Mouse (Mus musculus) granulocyte monocyte progenitor cell, adult 5-6 weeks (primary cell): ENCODE measurements at regions not wholly inside any gene's neighbourhood (a gene's known extent, or its start where the extent isn't known, plus 50 kb on each side); places are given as distances from the start of the nearest gene placed in this dataset.

Experiments used
- ATAC-seq: replicated peaks from 2 replicates; pipeline ENCODE4 v1.8.0; 2016; ENCODE audit warnings: mild to moderate bottlenecking, moderate TSS enrichment, inconsistent platforms; ENCODE audit not compliant: poor library complexity, severe bottlenecking

DNA sequence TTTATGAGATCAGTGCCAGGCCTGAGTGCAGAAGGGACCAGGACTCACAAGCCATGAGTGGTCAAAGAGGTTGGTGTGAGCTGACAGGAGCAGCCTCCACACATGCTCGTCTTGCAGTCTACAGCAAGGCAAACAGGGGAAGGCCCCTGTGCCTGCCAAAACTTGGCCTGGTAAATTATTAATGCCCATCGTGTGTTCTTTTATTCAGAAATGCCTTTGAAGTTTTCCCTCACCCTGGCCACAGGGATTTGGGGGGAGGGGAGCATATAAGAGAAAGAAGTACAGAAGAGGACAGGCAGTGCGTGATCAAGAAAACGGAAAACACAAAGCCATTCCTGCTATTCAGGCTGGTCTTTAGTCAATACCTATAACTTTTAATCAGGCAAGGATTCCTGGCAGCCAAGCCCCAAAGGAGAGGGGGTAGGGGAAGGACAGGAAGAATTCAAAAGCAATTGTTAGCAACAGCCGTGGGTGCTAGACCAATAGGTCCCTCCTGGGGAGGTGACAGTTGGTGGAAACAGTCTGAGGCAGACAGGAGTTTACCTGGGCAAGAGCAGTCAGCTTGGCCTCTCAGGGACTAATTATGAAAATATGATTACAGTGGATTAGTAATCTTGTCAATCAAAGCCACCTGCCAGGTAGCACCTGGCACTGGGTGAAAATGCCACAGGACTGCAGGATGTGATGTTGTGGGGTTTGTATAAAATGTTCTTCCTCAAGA is 357.4 kb upstream of the Rack1 start:
- ATAC-seq, result no peak

- ATAC-seq, result no peak
Observed at GRCm38 (mm10) chr11:48436712-48437111, 363.4 kb upstream of the Rack1 start.

- ATAC-seq, result no peak
Observed at GRCm38 (mm10) chr11:48431316-48431715, 368.8 kb upstream of the Rack1 start.

GRCm38 (mm10) chr11:48427423-48427822 is 372.7 kb upstream of the Rack1 start:
- ATAC-seq, result no peak

DNA sequence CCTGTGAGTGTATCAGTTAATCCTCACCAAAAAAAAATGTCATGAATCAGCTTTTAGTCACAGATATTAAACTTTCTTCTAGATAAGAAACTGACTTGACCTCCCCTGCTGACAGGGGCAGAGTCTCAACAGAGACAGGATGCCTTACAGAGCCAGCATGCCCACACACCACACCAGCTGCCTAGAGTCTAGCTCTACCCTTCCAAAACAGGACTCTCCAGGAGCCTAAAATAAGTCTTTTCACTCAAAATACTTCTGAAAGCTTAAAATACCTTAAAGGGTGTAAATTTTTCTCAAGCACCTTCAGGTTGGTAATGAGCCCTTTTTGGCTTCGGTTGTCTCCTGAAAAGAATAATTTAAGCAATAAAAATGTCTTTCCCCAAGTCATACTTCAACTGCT is 373.7 kb upstream of the Rack1 start:
- no peak for ATAC-seq

GRCm38 (mm10) chr11:48418066-48418756 is 381.9 kb upstream of the Rack1 start:
- ATAC-seq, result no peak

DNA sequence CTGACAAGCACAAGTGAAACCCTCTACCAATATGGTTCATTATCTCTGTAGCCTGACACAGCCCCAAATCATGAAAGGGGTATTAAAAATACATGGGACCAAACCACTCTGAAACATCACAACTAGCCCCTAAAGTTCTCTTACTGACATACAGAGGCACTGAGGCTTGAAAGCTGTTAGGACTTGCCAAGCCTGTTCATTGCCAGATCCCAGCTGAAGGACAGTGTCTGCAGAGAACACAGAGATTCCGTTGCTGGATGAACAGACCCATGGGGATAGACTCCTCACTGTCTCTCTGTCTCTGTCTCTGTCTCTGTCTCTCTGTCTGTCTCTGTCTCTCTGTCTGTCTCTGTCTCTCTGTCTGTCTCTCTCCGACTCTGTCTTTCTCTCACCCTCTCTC is 382.5 kb upstream of the Rack1 start:
- ATAC-seq, result no peak

DNA sequence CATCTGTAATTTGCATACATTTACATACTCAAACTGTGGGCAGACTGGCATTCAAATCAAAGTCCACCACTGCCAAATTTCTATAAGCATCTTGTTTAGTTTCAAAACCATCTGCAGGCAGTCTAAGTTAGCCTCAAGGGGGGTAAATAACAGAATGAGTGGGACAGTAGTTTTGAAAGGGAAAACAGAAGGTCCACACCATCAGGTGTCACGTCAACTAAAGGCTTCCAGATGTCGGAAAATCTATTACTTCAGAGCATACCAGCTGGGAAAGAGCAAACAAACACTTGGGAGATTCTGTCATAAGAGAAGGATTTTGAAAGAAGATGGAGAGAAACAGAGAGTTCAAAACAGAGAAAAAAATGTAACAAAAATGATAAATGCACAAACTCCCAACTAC is 402.1 kb upstream of the Rack1 start:
- ATAC-seq, result no peak

GRCm38 (mm10) chr11:48381489-48381888 is 392.7 kb upstream of the Sgcd start:
- no peak for ATAC-seq

GRCm38 (mm10) chr11:48378044-48378443 is 389.3 kb upstream of the Sgcd start:
- ATAC-seq, result no peak

GRCm38 (mm10) chr11:48377269-48377668 is 388.5 kb upstream of the Sgcd start:
- no peak for ATAC-seq

DNA sequence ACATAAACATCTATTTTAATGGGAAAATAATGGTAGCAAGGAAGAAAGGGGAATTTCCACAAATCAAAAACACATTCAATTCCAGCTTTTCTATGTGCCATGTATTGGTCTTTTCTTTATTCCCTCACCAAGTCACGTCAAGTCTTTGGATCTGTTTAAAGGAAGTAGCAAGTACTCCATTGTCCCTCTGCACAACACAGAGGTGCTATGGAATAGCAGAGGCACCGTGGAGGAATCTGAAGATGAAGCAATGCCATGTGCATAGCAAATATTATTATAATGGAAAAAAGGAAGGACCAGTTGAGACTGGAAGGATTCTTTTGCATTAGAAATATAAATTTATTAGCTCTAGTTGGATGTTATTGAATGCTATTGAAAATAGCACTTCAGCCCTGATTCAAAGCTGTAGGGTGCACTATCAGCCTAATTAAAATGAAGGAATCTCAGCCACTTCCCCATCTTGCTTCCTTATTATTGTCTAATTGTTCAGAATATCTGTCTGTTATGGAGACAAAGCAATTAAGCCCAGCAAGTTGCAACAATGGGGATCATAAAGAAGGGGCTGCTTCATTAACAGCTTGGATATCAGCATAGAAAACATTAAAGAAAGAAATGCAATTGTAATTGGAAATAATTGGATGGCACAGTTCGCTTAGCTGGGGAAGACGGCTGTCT is 362.7 kb upstream of the Sgcd start:
- no peak for ATAC-seq

GRCm38 (mm10) chr11:48314500-48314899 is 325.7 kb upstream of the Sgcd start:
- no peak for ATAC-seq

DNA sequence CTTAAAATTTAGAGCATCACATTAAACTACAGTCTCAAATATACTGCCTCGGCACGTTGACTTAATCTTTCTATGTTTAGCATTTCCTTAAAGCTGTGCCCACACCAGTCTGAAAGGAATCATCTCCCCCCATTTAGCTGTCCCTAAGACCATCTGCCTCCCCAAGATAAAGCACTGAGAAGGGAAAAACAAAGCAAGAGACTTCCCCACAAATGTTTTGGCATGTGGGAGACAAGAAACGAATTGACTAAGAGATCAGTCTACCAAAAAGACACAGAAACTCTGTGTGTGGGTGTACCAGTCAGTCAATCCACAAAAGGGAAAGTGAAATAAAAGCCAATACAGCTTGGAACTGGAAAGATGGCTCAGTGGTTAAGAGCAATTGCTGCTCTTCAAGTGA is 306.6 kb upstream of the Sgcd start:
- no peak for ATAC-seq

GRCm38 (mm10) chr11:48262492-48262891 is 273.7 kb upstream of the Sgcd start:
- no peak for ATAC-seq

DNA sequence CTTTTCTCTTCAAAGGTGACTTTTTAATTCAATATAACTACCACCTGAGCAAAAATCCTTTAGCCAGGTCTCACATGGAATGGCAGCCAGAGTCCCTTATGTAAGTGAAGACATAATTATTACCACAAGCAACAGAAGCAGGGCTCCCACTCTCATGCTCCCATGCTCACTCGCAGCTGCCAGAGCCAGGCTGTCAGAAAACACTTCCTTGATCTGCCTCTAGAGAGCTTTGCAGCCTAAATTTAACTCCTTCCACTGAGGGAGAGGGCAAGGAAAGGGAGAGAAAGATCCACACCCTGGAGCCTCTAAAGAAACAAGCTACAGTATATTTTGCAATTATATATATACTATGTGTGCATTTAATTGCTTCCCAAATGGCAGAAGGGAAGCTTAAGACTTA is 272.3 kb upstream of the Sgcd start:
- no peak for ATAC-seq

- ATAC-seq, result no peak
Observed at GRCm38 (mm10) chr11:48250678-48251317, 262.0 kb upstream of the Sgcd start.

DNA sequence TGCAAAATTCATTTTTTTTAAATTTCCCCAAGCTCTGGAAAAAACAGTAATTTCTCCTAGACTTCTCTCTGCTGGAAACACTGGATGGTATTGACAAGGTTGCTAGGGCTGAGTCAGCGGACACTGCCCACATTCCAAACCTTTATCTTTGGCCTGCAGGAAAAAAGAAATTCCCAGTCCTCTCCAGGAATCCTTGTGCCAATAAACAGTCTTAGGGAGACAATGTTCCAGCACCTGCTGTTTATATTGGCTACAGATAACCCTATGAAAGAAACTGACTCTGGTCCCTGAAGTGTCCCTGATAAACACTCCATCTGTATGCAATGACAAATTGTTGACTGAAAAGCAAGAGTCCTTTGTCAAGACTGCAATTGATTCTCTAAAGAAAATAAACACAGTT is 260.5 kb upstream of the Sgcd start:
- ATAC-seq, result no peak

DNA sequence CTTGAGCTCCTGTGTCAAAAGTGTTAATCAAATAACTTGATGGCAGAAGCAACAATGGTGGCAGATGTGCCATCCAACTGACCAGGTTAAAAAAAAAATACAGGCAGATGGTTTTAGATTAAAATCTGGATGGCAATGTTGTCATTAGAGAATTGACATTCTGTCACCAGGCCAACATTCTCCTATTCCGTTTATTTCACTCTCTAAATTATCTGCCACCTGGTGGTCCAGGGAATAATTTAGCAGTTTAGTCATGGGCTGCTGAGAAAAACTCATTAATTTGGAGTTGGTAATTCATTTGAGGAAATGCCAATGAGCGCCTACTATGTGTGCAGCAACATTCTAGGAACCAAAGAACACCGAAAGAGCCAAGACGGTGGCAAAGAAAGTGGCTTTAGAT is 232.4 kb upstream of the Sgcd start:
- no peak for ATAC-seq

- no peak for ATAC-seq
Observed at GRCm38 (mm10) chr11:48219157-48219556, 230.4 kb upstream of the Sgcd start.

- ATAC-seq, result no peak
Observed at GRCm38 (mm10) chr11:48216762-48217161, 228.0 kb upstream of the Sgcd start.
